ENCODE assay signal across 9 mouse cellular contexts in genomic region chr15:101341797-101342515, GRCm38 (mm10). TPM values are rescaled to one million over a fixed set of nuclear protein-coding genes. Genes with fewer than 3 reads are reported as not detected.
DNase-seq lines count a peak whose midpoint lies in the region; ATAC-seq and TF ChIP-seq lines count a peak whose summit lies in the region.
"Had no signal": no experiment of that assay in that cellular context is flagged by ENCODE, and none has a peak within 500 bp of the region (broad histone marks: within the 10 kb centered on the region; RNA-seq: fewer than 3 reads in every experiment).

No protein-coding gene starts in this region.

- H3K4me3 ChIP-seq in kidney, adult 2 months (ENCODE audit: insufficient read depth, low read depth, low read length), result no peak overlapping the region
- H3K4me3 ChIP-seq in kidney, embryonic 14.5 days (ENCODE audit: low read length), result no peak overlapping the region
- no peak overlapping the region for H3K4me3 ChIP-seq in CH12.LX (replicated peaks in 1 of 3; ENCODE audit: low read depth in 2 of 3, low read length in 2 of 3, poor library complexity in 1 of 3)
- no peak overlapping the region for H3K4me3 ChIP-seq in forebrain, embryonic 16.5 days (replicated peaks; ENCODE audit: low read length)
- H3K4me3 ChIP-seq in midbrain, embryonic 15.5 days, result no peak overlapping the region

- peak; percentile 64 for TF ChIP-seq CTCF in kidney, adult 2 months (conservative IDR thresholded peaks at IDR 0.05; ENCODE audit: insufficient read depth, insufficient read length, low read depth, low read length)
- TF ChIP-seq CTCF in CH12.LX (conservative IDR thresholded peaks at IDR 0.05 in 1 of 2, IDR thresholded peaks at IDR 0.05 in 1 of 2; ENCODE audit: low read depth in 2 of 2, low read length in 2 of 2), result peak; percentile 17 to 84; a peak in 2 of 4 replicates

- no peak for TF ChIP-seq POLR2A in kidney, adult 2 months (IDR thresholded peaks at IDR 0.05; ENCODE audit: low read depth, low read length)
- TF ChIP-seq POLR2A in CH12.LX (IDR thresholded peaks at IDR 0.05; ENCODE audit: low read depth, low read length), result no peak

- H3K79me2 ChIP-seq in CH12.LX (replicated peaks; ENCODE audit: control insufficient read depth, extremely low read depth, insufficient read depth, poor library complexity, severe bottlenecking), result no peaks in the 10 kb centered on the region

- in situ Hi-C loops in CH12.LX (cut with MboI; ENCODE audit: low pct_ligation_motif_present, low pct_unique_long_range_greater_than_20kb, low sequenced_read_pairs), result loop anchor here (5.0 to 10.0 kb wide), 2 partner anchors 113 to 155 kb away; no protein-coding TSS in a partner anchor

- H3K27me3 ChIP-seq in kidney, adult 2 months (replicated peaks; ENCODE audit: control insufficient read depth, insufficient read depth, low read length), result no peaks in the 10 kb centered on the region
- no peaks in the 10 kb centered on the region for H3K27me3 ChIP-seq in kidney, embryonic 14.5 days (ENCODE audit: control insufficient read depth, insufficient read depth, low read length)
- peaks cover 67% of the 10 kb centered on the region for H3K27me3 ChIP-seq in CH12.LX (replicated peaks)
- no peaks in the 10 kb centered on the region for H3K27me3 ChIP-seq in forebrain, embryonic 16.5 days (replicated peaks; ENCODE audit: control insufficient read depth, insufficient read depth, low read length)
- H3K27me3 ChIP-seq in midbrain, embryonic 15.5 days (replicated peaks), result 0 out of 2 replicates have a peak, but pooled peaks cover 4% of the 10 kb centered on the region

- no peak overlapping the region for H3K9ac ChIP-seq in kidney, embryonic 14.5 days (ENCODE audit: low read depth, low read length)
- H3K9ac ChIP-seq in CH12.LX (ENCODE audit: insufficient read depth, low read depth), result no peak overlapping the region
- H3K9ac ChIP-seq in forebrain, embryonic 16.5 days (replicated peaks; ENCODE audit: low read depth, low read length), result no peak overlapping the region
- H3K9ac ChIP-seq in midbrain, embryonic 15.5 days, result no peak overlapping the region

- no peaks in the 10 kb centered on the region for H3K4me1 ChIP-seq in kidney, adult 2 months (ENCODE audit: control insufficient read depth, insufficient read depth, low read length)
- H3K4me1 ChIP-seq in kidney, embryonic 14.5 days (ENCODE audit: control insufficient read depth, insufficient read depth, low read length), result no peaks in the 10 kb centered on the region
- H3K4me1 ChIP-seq in CH12.LX (ENCODE audit: control insufficient read depth in 1 of 2, insufficient read depth in 2 of 2), result no peaks in the 10 kb centered on the region
- H3K4me1 ChIP-seq in forebrain, embryonic 16.5 days (replicated peaks; ENCODE audit: control insufficient read depth, insufficient read depth, low read length), result peaks cover 5% of the 10 kb centered on the region; the same call in 1 of the 2 replicates
- no peaks in the 10 kb centered on the region for H3K4me1 ChIP-seq in midbrain, embryonic 15.5 days

- H3K36me3 ChIP-seq in kidney, adult 2 months (ENCODE audit: control insufficient read depth, insufficient read depth, low read length), result no peaks in the 10 kb centered on the region
- no peaks in the 10 kb centered on the region for H3K36me3 ChIP-seq in kidney, embryonic 14.5 days (ENCODE audit: control insufficient read depth, insufficient read depth, low read length)
- no peaks in the 10 kb centered on the region for H3K36me3 ChIP-seq in CH12.LX (replicated peaks in 1 of 2; ENCODE audit: control insufficient read depth in 1 of 2, insufficient read depth in 1 of 2, low read length in 1 of 2)
- no peaks in the 10 kb centered on the region for H3K36me3 ChIP-seq in forebrain, embryonic 16.5 days (ENCODE audit: control insufficient read depth, insufficient read depth)
- no peaks in the 10 kb centered on the region for H3K36me3 ChIP-seq in midbrain, embryonic 15.5 days (replicated peaks)

- no peak for ATAC-seq in kidney, embryonic 14.5 days (ENCODE audit: low FRiP score, low TSS enrichment)
- ATAC-seq in monocyte, adult 5-6 weeks (replicated peaks; ENCODE audit: insufficient number of reproducible peaks, low FRiP score, low TSS enrichment, poor library complexity, severe bottlenecking), result peak; percentile 46
- ATAC-seq in forebrain, embryonic 16.5 days, result no peak
- ATAC-seq in midbrain, embryonic 15.5 days (replicated peaks), result no peak

- H3K4me2 ChIP-seq in kidney, embryonic 14.5 days (replicated peaks; ENCODE audit: low read depth, low read length), result no peak overlapping the region
- no peak overlapping the region for H3K4me2 ChIP-seq in CH12.LX (ENCODE audit: insufficient read depth, low read depth, poor library complexity, severe bottlenecking)
- H3K4me2 ChIP-seq in forebrain, embryonic 16.5 days (ENCODE audit: low read length), result no peak overlapping the region
- no peak overlapping the region for H3K4me2 ChIP-seq in midbrain, embryonic 15.5 days

- TF ChIP-seq RAD21 in CH12.LX (IDR thresholded peaks at IDR 0.05; ENCODE audit: low read depth, low read length), result peak; percentile 76

- dilution Hi-C loops in CH12.LX (cut with MboI; ENCODE audit: extremely low pct_ligation_motif_present, extremely low pct_unique_long_range_greater_than_20kb, low sequenced_read_pairs), result no loop called here

- no peaks in the 10 kb centered on the region for H3K9me3 ChIP-seq in kidney, embryonic 14.5 days (ENCODE audit: control insufficient read depth, low read length)
- H3K9me3 ChIP-seq in CH12.LX (replicated peaks; ENCODE audit: low read length), result no peaks in the 10 kb centered on the region
- H3K9me3 ChIP-seq in forebrain, embryonic 16.5 days (ENCODE audit: control insufficient read depth, low read length), result no peaks in the 10 kb centered on the region
- H3K9me3 ChIP-seq in midbrain, embryonic 15.5 days, result no peaks in the 10 kb centered on the region

- no peak overlapping the region for H3K27ac ChIP-seq in kidney, adult 2 months (ENCODE audit: insufficient read depth, low read depth, low read length)
- H3K27ac ChIP-seq in kidney, embryonic 14.5 days (ENCODE audit: low read depth, low read length), result no peak overlapping the region
- H3K27ac ChIP-seq in CH12.LX (ENCODE audit: insufficient read depth, low read depth), result no peak overlapping the region
- no peak overlapping the region for H3K27ac ChIP-seq in forebrain, embryonic 16.5 days (ENCODE audit: low read length)
- no peak overlapping the region for H3K27ac ChIP-seq in midbrain, embryonic 15.5 days

- 71% methylated on average over 5 of the region's 5 CpGs for WGBS in kidney, adult 2 months
- WGBS in kidney, embryonic 14.5 days, result 72% methylated on average over 5 of the region's 5 CpGs
- WGBS in forebrain, embryonic 16.5 days, result 67% methylated on average over 5 of the region's 5 CpGs
- WGBS in midbrain, embryonic 15.5 days, result 77% methylated on average over 5 of the region's 5 CpGs

- DNase-seq in kidney, adult 2 months, result peak; percentile 51
- DNase-seq in CH12.LX (ENCODE audit: extremely low read depth), result no peak
- DNase-seq in adrenal gland, adult 2 months, result peak; percentile 63
- DNase-seq in kidney, postnatal 4 days, result peak; percentile 67 to 72

- TF ChIP-seq EP300 in CH12.LX (IDR thresholded peaks at IDR 0.05; ENCODE audit: low read length), result no peak

TF ChIP-seq in CH12.LX, 34 proteins besides CTCF, POLR2A, EP300 and RAD21:
- TF ChIP-seq UBTF (IDR thresholded peaks at IDR 0.05; ENCODE audit: low read depth, low read length), result no peak
- TF ChIP-seq ZC3H11A (IDR thresholded peaks at IDR 0.05; ENCODE audit: low read depth, low read length), result peak; percentile 52; the same call in 1 of the 2 replicates
- TF ChIP-seq SMC3 (IDR thresholded peaks at IDR 0.05; ENCODE audit: low read depth, low read length), result peak; percentile 91

RNA-seq across cellular contexts. Expression of gene Krt80, which starts 28.0 kb away (rescaled TPM):
- polyA plus RNA-seq in kidney, adult 2 months (2012; rRNA removed), result 14.2 and 14.7 TPM in 2 replicates
- 2.4 and 3.6 TPM in 2 replicates for polyA plus RNA-seq in kidney, embryonic 14.5 days (2014; fragmentation: Nextera tagmentation; extraction: Ambion mirVana)
- not detected in 2 replicates for total RNA-seq in CH12.LX (2012; rRNA removed)
- total RNA-seq in CH12.LX (2014; rRNA removed), result not detected in 2 replicates
- polyA plus RNA-seq in CH12.LX (2012; ENCODE audit: insufficient read length, low read depth), result 0.20 TPM in 1 of 2 replicates, not detected in the other
- total RNA-seq in adrenal gland, adult 2 months (2021), result 1 to 10 TPM; 3.6 TPM
- polyA plus RNA-seq in adrenal gland, adult 2 months (2012; rRNA removed), result 1.9 and 2.3 TPM in 2 replicates
- 124 to 181 TPM (median 163 TPM) in 3 replicates for total RNA-seq in monocyte, adult 5-6 weeks (2017)
- 0.13 and 0.14 TPM in 2 replicates for polyA plus RNA-seq in forebrain, embryonic 16.5 days (2015; fragmentation: Nextera tagmentation; extraction: Ambion mirVana)
- 0.09 and 0.23 TPM in 2 replicates for polyA plus RNA-seq in midbrain, embryonic 15.5 days (2015; fragmentation: Nextera tagmentation; extraction: Ambion mirVana)
- polyA plus RNA-seq: embryonic facial prominence, embryonic 11.5 days had no signal

RNA-seq across cellular contexts. Expression of gene 6030408B16Rik, which starts 48.9 kb away (rescaled TPM):
- polyA plus RNA-seq in kidney, adult 2 months (2012; rRNA removed), result 0.13 and 0.37 TPM in 2 replicates
- polyA plus RNA-seq in kidney, embryonic 14.5 days (2014; fragmentation: Nextera tagmentation; extraction: Ambion mirVana), result 25.8 and 28.2 TPM in 2 replicates
- total RNA-seq in CH12.LX (2012; rRNA removed) (0.13 TPM in 1 of 2 replicates, not detected in the other), CH12.LX (2014; rRNA removed) (0.17 and 0.20 TPM in 2 replicates)
- polyA plus RNA-seq in CH12.LX (2012; ENCODE audit: insufficient read length, low read depth), result not detected in 2 replicates
- total RNA-seq in adrenal gland, adult 2 months (2021), result under 1 TPM; 0.40 to 0.52 TPM
- 1.4 and 2.0 TPM in 2 replicates for polyA plus RNA-seq in adrenal gland, adult 2 months (2012; rRNA removed)
- total RNA-seq in monocyte, adult 5-6 weeks (2017), result 0.75 to 1.4 TPM in 2 of 3 replicates, not detected in the other
- polyA plus RNA-seq in forebrain, embryonic 16.5 days (2015; fragmentation: Nextera tagmentation; extraction: Ambion mirVana), result 0.29 and 0.30 TPM in 2 replicates
- polyA plus RNA-seq in midbrain, embryonic 15.5 days (2015; fragmentation: Nextera tagmentation; extraction: Ambion mirVana), result 0.28 and 0.45 TPM in 2 replicates

RNA-seq across cellular contexts. Expression of gene Atg101, which starts 57.9 kb away (rescaled TPM):
- 46.1 and 48.7 TPM in 2 replicates for polyA plus RNA-seq in kidney, adult 2 months (2012; rRNA removed)
- polyA plus RNA-seq in kidney, embryonic 14.5 days (2014; fragmentation: Nextera tagmentation; extraction: Ambion mirVana), result 71.8 and 76.5 TPM in 2 replicates
- total RNA-seq in CH12.LX (2012; rRNA removed) (56.9 and 58.8 TPM in 2 replicates), CH12.LX (2014; rRNA removed) (61.2 and 61.3 TPM in 2 replicates)
- 49.1 and 55.9 TPM in 2 replicates for polyA plus RNA-seq in CH12.LX (2012; ENCODE audit: insufficient read length, low read depth)
- 10 to 100 TPM; 38.6 to 58.8 TPM for total RNA-seq in adrenal gland, adult 2 months (2021)
- 31.9 and 35.4 TPM in 2 replicates for polyA plus RNA-seq in adrenal gland, adult 2 months (2012; rRNA removed)
- 52.9 to 72.0 TPM (median 58.7 TPM) in 3 replicates for total RNA-seq in monocyte, adult 5-6 weeks (2017)
- polyA plus RNA-seq in forebrain, embryonic 16.5 days (2015; fragmentation: Nextera tagmentation; extraction: Ambion mirVana), result 87.4 and 92.4 TPM in 2 replicates
- 83.9 and 84.3 TPM in 2 replicates for polyA plus RNA-seq in midbrain, embryonic 15.5 days (2015; fragmentation: Nextera tagmentation; extraction: Ambion mirVana)
